Mouse (Mus musculus): ENCODE data around the gene Gm49711.

- TF ChIP-seq CTCF (IDR thresholded peaks at IDR 0.05; ENCODE audit: borderline replicate concordance, extremely low read depth, insufficient read depth, insufficient read length) (no peak), POLR2A (IDR thresholded peaks at IDR 0.05; ENCODE audit: borderline replicate concordance, extremely low read depth, insufficient read depth, insufficient read length, poor library complexity, severe bottlenecking) (no peak)
Measured at GRCm38 (mm10) chr16:92147631-92148366, 89.7 kb downstream of the Gm49711 start.

Measured in brain, embryonic 14.5 days (tissue).